Mouse (Mus musculus) cerebellum, adult 11-12 months (tissue): Measurements from ENCODE around the gene Ywhae.
"Not testable (repeated sequence)": the region's sequence is repeated elsewhere in the genome, so short reads cannot be mapped to it uniquely, and the experiment has no call there.

Source experiments
- DNase-seq: peaks from one replicate; pipeline ENCODE4 v3.0.0; 2022

Gene Ywhae

GRCm38 (mm10) chr11:75732434-75733226 is at the start of gene Ywhae:
Gene Ywhae (plus strand): TSS chr11:75732869.
- peak; percentile 90 for DNase-seq

GRCm38 (mm10) chr11:75684462-75684861 is 48.2 kb upstream of the Ywhae start:
- no peak for DNase-seq

GRCm38 (mm10) chr11:75684956-75685355 is 47.7 kb upstream of the Ywhae start:
- DNase-seq, result no peak

GRCm38 (mm10) chr11:75687343-75687993 is 45.2 kb upstream of the Ywhae start:
- DNase-seq, result no peak

GRCm38 (mm10) chr11:75688132-75688531 is 44.5 kb upstream of the Ywhae start:
- DNase-seq, result no peak

- no peak for DNase-seq
Observed at GRCm38 (mm10) chr11:75689977-75690376, 42.7 kb upstream of the Ywhae start.

GRCm38 (mm10) chr11:75691047-75691446 is 41.6 kb upstream of the Ywhae start:
- no peak for DNase-seq

- DNase-seq, result no peak
Observed at GRCm38 (mm10) chr11:75693570-75693969, 39.1 kb upstream of the Ywhae start.

- not testable (repeated sequence) for DNase-seq
Observed at GRCm38 (mm10) chr11:75697464-75697863, 35.2 kb upstream of the Ywhae start.

GRCm38 (mm10) chr11:75700557-75700956 is 32.1 kb upstream of the Ywhae start:
- no peak for DNase-seq

- DNase-seq, result no peak
Observed at GRCm38 (mm10) chr11:75702761-75703160, 29.9 kb upstream of the Ywhae start.

GRCm38 (mm10) chr11:75703748-75704147 is 28.9 kb upstream of the Ywhae start:
- no peak for DNase-seq

GRCm38 (mm10) chr11:75713949-75714348 is 18.7 kb upstream of the Ywhae start:
- no peak for DNase-seq

- DNase-seq, result no peak
Observed at GRCm38 (mm10) chr11:75715556-75715955, 17.1 kb upstream of the Ywhae start.

GRCm38 (mm10) chr11:75716661-75717325 is 15.9 kb upstream of the Ywhae start:
- no peak for DNase-seq

GRCm38 (mm10) chr11:75722339-75722738 is 10.3 kb upstream of the Ywhae start:
- DNase-seq, result no peak

GRCm38 (mm10) chr11:75727168-75727567 is 5.5 kb upstream of the Ywhae start:
- DNase-seq, result no peak

- not testable (repeated sequence) for DNase-seq
Observed at GRCm38 (mm10) chr11:75727659-75728058, 5.0 kb upstream of the Ywhae start.

GRCm38 (mm10) chr11:75733227-75733940 is 715 bp downstream of the Ywhae start:
- DNase-seq, result peak; percentile 69

- DNase-seq, result no peak
Observed at GRCm38 (mm10) chr11:75735462-75736252, 3.0 kb downstream of the Ywhae start.

GRCm38 (mm10) chr11:75736978-75737377 is 4.3 kb downstream of the Ywhae start:
- DNase-seq, result no peak

- no peak for DNase-seq
Observed at GRCm38 (mm10) chr11:75737806-75738476, 5.3 kb downstream of the Ywhae start.
